Mouse (Mus musculus) forebrain, embryonic 12.5 days (tissue): ENCODE measurements around the gene Fgf13. TPM values are rescaled to one million over a fixed set of nuclear protein-coding genes. Genes with fewer than 3 reads are reported as not detected.

ENCODE experiments used
- ATAC-seq: fragments of 200-750 bp; cut with Nextera tagmentation; 2 replicates; pipeline ENCODE4 v1.8.0; 2017; ENCODE audit warnings: moderate TSS enrichment; ENCODE audit not compliant: low FRiP score
- H3K27ac ChIP-seq: fragments of 300-500 bp; sonication (generic); 2 replicates; pipeline ENCODE4 v1.5.1; 2016; ENCODE audit warnings: mild to moderate bottlenecking
- H3K27me3 ChIP-seq: fragments of 300-500 bp; sonication (generic); 2 replicates; pipeline ENCODE4 v1.6.1; 2016; ENCODE audit warnings: mild to moderate bottlenecking
- H3K36me3 ChIP-seq: fragments of 300-500 bp; sonication (generic); replicated peaks from 2 replicates; pipeline ENCODE4 v1.6.1; 2016; ENCODE audit warnings: mild to moderate bottlenecking
- H3K4me1 ChIP-seq: fragments of 300-500 bp; sonication (generic); 2 replicates; pipeline ENCODE4 v1.6.1; 2016
- H3K4me2 ChIP-seq: fragments of 300-500 bp; sonication (generic); 2 replicates; pipeline ENCODE4 v1.6.1; 2016; ENCODE audit warnings: mild to moderate bottlenecking, moderate library complexity
- H3K4me3 ChIP-seq: fragments of 300-500 bp; sonication (generic); replicated peaks from 2 replicates; pipeline ENCODE4 v1.5.1; 2016; ENCODE audit warnings: mild to moderate bottlenecking
- H3K9ac ChIP-seq: fragments of 300-500 bp; sonication (generic); 2 replicates; pipeline ENCODE4 v1.6.1; 2016; ENCODE audit warnings: mild to moderate bottlenecking
- H3K9me3 ChIP-seq: fragments of 300-500 bp; sonication (generic); 2 replicates; pipeline ENCODE4 v1.6.1; 2016
- WGBS: fragments of 180-500 bp; shearing (Covaris S2); methylation state at CpG from one replicate; pipeline ENCODE4 v1.1.7; 2016; 5-methylcytosine and 5-hydroxymethylcytosine counted together
- polyA plus RNA-seq: library from polyadenylated mRNA; unstranded; fragments of >200 nt; fragmentation: Nextera tagmentation; extraction: Ambion mirVana; gene quantifications from 2 replicates; pipeline ENCODE4 v1.2.1, GENCODE M21; 2016

Fgf13 gene
- polyA plus RNA-seq, 1 experiment from 2014 or later = 55.0 TPM

GRCm38 (mm10) chrX:59402596-59403285 is 165.1 kb downstream of the Fgf13 start:
- Histone ChIP-seq H3K36me3 (no peaks in the 10 kb centered on the region), H3K9me3 (no peaks in the 10 kb centered on the region), H3K27me3 (no peaks in the 10 kb centered on the region), H3K9ac (no peak overlapping the region), H3K4me1 (no peaks in the 10 kb centered on the region), H3K4me3 (no peak overlapping the region), H3K27ac (no peak overlapping the region), H3K4me2 (no peak overlapping the region)
- 74% methylated on average over 2 of the region's 2 CpGs for WGBS
- ATAC-seq = no peak

GRCm38 (mm10) chrX:59290916-59291411 is 276.9 kb downstream of the Fgf13 start:
- WGBS = 92% methylated on average over 3 of the region's 3 CpGs
- H3K4me3 ChIP-seq = no peak overlapping the region
- no peak for ATAC-seq

GRCm38 (mm10) chrX:59251576-59251975 is 316.3 kb downstream of the Fgf13 start:
- no peak for ATAC-seq
- Histone ChIP-seq H3K9me3 (no peaks in the 10 kb centered on the region), H3K27ac (no peak overlapping the region), H3K9ac (no peak overlapping the region), H3K4me1 (no peaks in the 10 kb centered on the region), H3K4me2 (no peak overlapping the region), H3K27me3 (no peaks in the 10 kb centered on the region), H3K4me3 (no peak overlapping the region), H3K36me3 (no peaks in the 10 kb centered on the region)

More at GRCm38 (mm10) chrX:59290916-59291411, 276.9 kb downstream of the Fgf13 start:
- no peak overlapping the region for H3K4me2 ChIP-seq
- H3K9me3 ChIP-seq = no peaks in the 10 kb centered on the region
- H3K27ac ChIP-seq = no peak overlapping the region
- no peaks in the 10 kb centered on the region for H3K4me1 ChIP-seq
- H3K27me3 ChIP-seq = no peaks in the 10 kb centered on the region
- H3K36me3 ChIP-seq = no peaks in the 10 kb centered on the region
- H3K9ac ChIP-seq = no peak overlapping the region

GRCm38 (mm10) chrX:59243752-59244151 is 324.1 kb downstream of the Fgf13 start:
- Histone ChIP-seq H3K4me2 (no peak overlapping the region), H3K27me3 (no peaks in the 10 kb centered on the region), H3K36me3 (no peaks in the 10 kb centered on the region), H3K4me1 (no peaks in the 10 kb centered on the region; the same call in 1 of the 2 replicates), H3K4me3 (no peak overlapping the region), H3K27ac (no peak overlapping the region), H3K9me3 (no peaks in the 10 kb centered on the region), H3K9ac (no peak overlapping the region)
- 79% methylated on average over 3 of the region's 3 CpGs for WGBS
- no peak for ATAC-seq

GRCm38 (mm10) chrX:59243176-59243575 is 324.7 kb downstream of the Fgf13 start:
- no peaks in the 10 kb centered on the region for H3K27me3 ChIP-seq
- WGBS = 97% methylated on average over 3 of the region's 3 CpGs
- ATAC-seq = no peak

GRCm38 (mm10) chrX:59241460-59241747 is 326.5 kb downstream of the Fgf13 start:
- no peaks in the 10 kb centered on the region for H3K9me3 ChIP-seq
- peak; percentile 86; the same call in 1 of the 2 replicates for ATAC-seq
- no peak overlapping the region for H3K4me2 ChIP-seq
- no peaks in the 10 kb centered on the region for H3K36me3 ChIP-seq
- H3K27me3 ChIP-seq = no peaks in the 10 kb centered on the region
- H3K9ac ChIP-seq = no peak overlapping the region
- no peaks in the 10 kb centered on the region; the same call in 1 of the 2 replicates for H3K4me1 ChIP-seq
- no peak overlapping the region for H3K4me3 ChIP-seq
- no peak overlapping the region for H3K27ac ChIP-seq

More at GRCm38 (mm10) chrX:59243176-59243575, 324.7 kb downstream of the Fgf13 start:
- Histone ChIP-seq H3K4me3 (no peak overlapping the region), H3K9me3 (no peaks in the 10 kb centered on the region), H3K4me1 (no peaks in the 10 kb centered on the region; the same call in 1 of the 2 replicates), H3K4me2 (no peak overlapping the region), H3K36me3 (no peaks in the 10 kb centered on the region), H3K9ac (no peak overlapping the region), H3K27ac (no peak overlapping the region)

- Histone ChIP-seq H3K36me3 (no peaks in the 10 kb centered on the region), H3K9me3 (no peaks in the 10 kb centered on the region), H3K9ac (no peak overlapping the region), H3K4me3 (no peak overlapping the region), H3K27ac (no peak overlapping the region), H3K27me3 (no peaks in the 10 kb centered on the region), H3K4me2 (no peak overlapping the region), H3K4me1 (no peaks in the 10 kb centered on the region; the same call in 1 of the 2 replicates)
- 27% methylated on average over 2 of the region's 2 CpGs for WGBS
- ATAC-seq = peak; percentile 49; the same call in 1 of the 2 replicates
These were observed 327.0 kb downstream of the Fgf13 start for GRCm38 (mm10) chrX:59240683-59241459.

GRCm38 (mm10) chrX:59220675-59221074 is 347.2 kb downstream of the Fgf13 start:
- no peak overlapping the region for H3K4me2 ChIP-seq
- H3K36me3 ChIP-seq = no peaks in the 10 kb centered on the region
- H3K27me3 ChIP-seq = no peaks in the 10 kb centered on the region
- H3K9me3 ChIP-seq = no peaks in the 10 kb centered on the region
- H3K27ac ChIP-seq = no peak overlapping the region
- no peak overlapping the region for H3K9ac ChIP-seq
- no peaks in the 10 kb centered on the region for H3K4me1 ChIP-seq
- H3K4me3 ChIP-seq = no peak overlapping the region
- WGBS = 76% methylated on average over 3 of the region's 3 CpGs
- ATAC-seq = no peak

- H3K36me3 ChIP-seq = no peaks in the 10 kb centered on the region
- no peak overlapping the region for H3K9ac ChIP-seq
- H3K27ac ChIP-seq = no peak overlapping the region
- H3K4me3 ChIP-seq = no peak overlapping the region
- ATAC-seq = no peak
- H3K4me2 ChIP-seq = no peak overlapping the region
- H3K9me3 ChIP-seq = no peaks in the 10 kb centered on the region
- H3K27me3 ChIP-seq = no peaks in the 10 kb centered on the region
- H3K4me1 ChIP-seq = no peaks in the 10 kb centered on the region
These were observed 366.7 kb downstream of the Fgf13 start for GRCm38 (mm10) chrX:59201146-59201545.

- Histone ChIP-seq H3K4me2 (no peak overlapping the region), H3K27me3 (no peaks in the 10 kb centered on the region), H3K36me3 (no peaks in the 10 kb centered on the region), H3K4me3 (no peak overlapping the region), H3K9ac (no peak overlapping the region), H3K4me1 (no peaks in the 10 kb centered on the region), H3K27ac (no peak overlapping the region), H3K9me3 (no peaks in the 10 kb centered on the region)
- no peak for ATAC-seq
- WGBS = 75% methylated on average over 4 of the region's 4 CpGs
These were observed 373.7 kb downstream of the Fgf13 start for GRCm38 (mm10) chrX:59194149-59194548.

- Histone ChIP-seq H3K9me3 (no peaks in the 10 kb centered on the region), H3K36me3 (no peaks in the 10 kb centered on the region), H3K9ac (no peak overlapping the region), H3K4me1 (no peaks in the 10 kb centered on the region), H3K27me3 (no peaks in the 10 kb centered on the region), H3K27ac (no peak overlapping the region), H3K4me3 (no peak overlapping the region), H3K4me2 (no peak overlapping the region)
- ATAC-seq = no peak
- WGBS = 79% methylated on average over 4 of the region's 4 CpGs
These were observed 380.9 kb downstream of the Fgf13 start for GRCm38 (mm10) chrX:59186922-59187321.

GRCm38 (mm10) chrX:59182323-59182722 is 385.5 kb downstream of the Fgf13 start:
- WGBS = 52% methylated on average over 4 of the region's 4 CpGs
- no peaks in the 10 kb centered on the region for H3K27me3 ChIP-seq
- no peaks in the 10 kb centered on the region for H3K9me3 ChIP-seq
- no peak overlapping the region for H3K4me2 ChIP-seq
- ATAC-seq = no peak
- peaks cover 2% of the 10 kb centered on the region; the same call in 1 of the 2 replicates for H3K4me1 ChIP-seq
- H3K4me3 ChIP-seq = no peak overlapping the region
- H3K9ac ChIP-seq = no peak overlapping the region
- no peaks in the 10 kb centered on the region for H3K36me3 ChIP-seq
- no peak overlapping the region for H3K27ac ChIP-seq
